Mouse (Mus musculus) lung, postnatal 4 days (tissue): ENCODE measurements around the gene Lysmd2.
"Not testable (repeated sequence)": the region's sequence is repeated elsewhere in the genome, so short reads cannot be mapped to it uniquely, and the experiment has no call there.

ENCODE experiments used
- DNase-seq, 2 experiments: peaks; one replicate each; pipeline ENCODE4 v3.0.0; 2021

Lysmd2 gene

DNA sequence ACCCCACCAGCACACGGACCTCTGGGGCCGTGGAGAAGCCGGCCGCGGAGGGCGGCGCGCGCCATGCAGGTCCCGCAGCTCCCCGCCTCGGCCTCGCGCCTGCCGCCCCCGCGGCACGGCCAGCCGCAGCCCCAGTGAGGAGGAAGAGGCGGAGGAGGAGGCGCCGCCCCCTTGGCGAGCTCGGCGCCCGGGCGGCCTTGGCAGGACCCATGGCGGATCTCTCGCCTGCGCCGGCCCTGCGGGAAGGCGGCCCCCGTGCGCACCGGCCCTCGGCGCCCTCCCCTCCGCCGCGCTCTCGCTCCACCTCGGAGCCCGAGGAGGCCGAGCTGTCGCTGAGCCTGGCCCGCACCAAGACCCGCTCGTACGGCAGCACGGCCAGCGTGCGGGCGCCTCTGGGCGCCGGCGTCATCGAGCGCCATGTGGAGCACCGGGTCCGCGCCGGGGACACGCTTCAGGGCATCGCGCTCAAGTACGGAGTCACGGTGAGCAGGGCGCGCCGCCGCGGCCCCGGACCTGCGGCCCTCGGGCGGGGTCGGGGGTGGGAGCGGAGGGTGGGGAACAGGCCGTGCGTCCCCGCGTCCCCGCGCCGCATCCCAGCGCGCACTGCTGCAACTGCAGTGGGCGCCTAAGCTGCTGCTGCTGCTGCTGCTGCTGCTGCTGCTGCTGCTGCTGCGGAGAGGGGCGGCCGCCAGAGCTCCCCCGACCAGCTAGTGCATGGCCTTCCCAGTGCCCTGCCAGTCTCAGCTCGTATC, at the start of gene Lysmd2:
Gene Lysmd2, plus strand, starts transcription at position 186 of the 752 bp plus-strand sequence.
- peak; percentile 75 to 88 for DNase-seq

DNA sequence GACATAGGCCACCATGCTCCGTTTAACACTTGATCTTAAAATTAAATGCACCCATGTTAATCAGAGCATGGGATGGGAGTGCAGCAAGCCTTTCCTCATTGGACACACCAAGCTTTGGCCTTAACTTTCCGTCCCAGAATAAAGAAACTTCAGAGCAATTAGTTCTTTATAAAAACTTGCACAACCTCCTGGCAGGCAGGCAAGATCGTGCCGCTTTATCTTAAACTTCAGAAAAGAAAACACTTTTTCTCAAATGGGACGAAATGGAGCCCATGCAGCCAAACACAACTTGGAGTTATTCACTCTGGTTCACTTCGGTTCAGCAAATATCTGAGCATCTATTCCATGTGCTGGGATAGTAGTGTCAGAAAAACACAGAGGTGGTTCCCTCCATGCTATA, 46.2 kb upstream of the Lysmd2 start:
- DNase-seq = no peak

DNA sequence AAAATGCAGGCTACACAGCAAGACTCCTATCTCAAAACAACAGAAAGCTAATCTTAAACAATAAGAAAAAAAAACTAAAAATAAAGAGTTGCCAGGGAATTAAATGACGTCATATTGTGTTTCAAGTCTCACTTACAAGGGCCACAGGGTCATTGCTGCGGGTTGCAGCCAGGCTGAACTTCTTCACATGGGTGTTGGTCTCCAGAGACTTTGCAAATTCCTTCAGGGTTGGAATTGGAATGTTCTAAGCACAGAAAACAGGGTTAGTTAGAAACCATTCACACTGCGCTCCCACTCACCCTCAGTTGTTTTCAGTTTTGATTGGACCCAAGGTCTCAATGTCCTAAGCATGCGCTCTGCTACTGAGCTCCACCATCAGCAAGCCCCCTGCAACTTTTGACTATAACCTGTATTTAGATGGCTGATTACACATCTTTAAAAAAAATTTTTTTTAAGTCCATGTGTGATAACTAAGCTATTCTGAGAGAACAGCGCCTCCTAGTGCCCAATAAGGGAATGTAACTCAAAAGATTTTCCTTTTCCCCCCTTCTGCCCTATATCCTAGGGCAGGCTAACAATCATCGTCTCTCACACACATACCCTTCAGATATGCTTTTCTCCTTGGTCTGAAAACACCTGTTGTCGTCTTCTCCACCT, 43.7 kb upstream of the Lysmd2 start:
- peak; percentile 21 to 54 for DNase-seq

DNA sequence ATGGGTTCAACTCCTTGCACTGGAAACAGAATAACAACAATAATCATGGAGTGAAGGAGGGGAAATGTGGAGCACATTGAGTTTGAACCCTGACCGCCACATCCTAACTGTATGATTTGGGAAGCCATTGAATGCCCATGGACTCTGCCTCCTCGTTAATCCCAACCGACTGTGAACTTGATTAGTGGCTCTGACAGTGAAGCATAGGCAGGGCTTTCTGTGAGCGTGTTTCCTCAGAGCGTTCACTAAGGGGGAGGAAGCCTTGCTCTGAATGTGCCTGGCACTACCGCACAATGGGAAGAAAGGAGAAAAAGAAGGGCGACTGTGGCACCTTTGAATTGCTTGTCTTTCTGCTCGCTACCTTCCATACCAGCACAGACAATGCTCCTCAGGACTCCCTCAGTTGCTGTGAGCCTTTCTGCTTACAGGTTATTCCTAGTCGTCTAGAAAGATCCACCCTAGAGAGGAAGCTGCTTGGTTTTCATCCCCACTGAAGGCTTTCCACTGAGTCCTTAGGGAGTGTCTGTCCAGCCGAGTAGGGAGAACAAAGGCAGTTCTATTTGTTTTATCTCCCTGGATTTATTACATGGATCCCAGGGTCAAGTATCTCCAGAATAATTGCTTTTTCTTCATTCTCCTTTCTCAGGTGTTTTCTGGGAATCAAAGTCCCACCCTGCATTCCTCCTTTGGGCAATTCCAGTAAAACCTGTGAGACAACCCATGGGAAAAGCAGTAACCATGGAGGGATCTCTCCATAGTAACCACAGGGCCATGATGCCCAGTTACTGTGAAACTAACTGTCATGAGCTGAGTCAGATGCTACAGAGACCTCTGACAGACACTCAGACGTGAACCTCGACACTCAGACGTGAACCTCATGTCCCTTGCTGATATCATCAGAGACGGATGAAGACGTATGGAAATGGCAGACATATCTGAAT, 35.4 kb upstream of the Lysmd2 start:
- no peak for DNase-seq

DNA sequence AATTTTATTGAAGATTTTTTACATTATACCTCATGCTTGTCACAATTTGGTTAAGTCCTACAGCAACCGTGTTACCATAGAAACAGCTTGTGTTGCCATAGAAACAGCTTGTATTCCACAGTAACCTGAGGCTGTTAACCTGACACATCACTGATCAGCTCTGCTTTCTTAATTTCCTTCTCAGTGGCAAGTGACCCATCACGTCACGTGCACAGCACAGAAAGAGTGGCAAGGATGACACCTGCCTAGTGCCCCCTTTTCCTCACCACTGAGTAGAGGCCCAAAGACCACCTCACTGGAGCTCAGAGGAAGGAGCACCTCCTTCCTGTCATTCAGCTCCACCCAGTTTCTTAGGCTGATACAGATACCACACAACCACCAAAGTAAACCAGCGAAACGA, 32.1 kb upstream of the Lysmd2 start:
- no peak for DNase-seq

DNA sequence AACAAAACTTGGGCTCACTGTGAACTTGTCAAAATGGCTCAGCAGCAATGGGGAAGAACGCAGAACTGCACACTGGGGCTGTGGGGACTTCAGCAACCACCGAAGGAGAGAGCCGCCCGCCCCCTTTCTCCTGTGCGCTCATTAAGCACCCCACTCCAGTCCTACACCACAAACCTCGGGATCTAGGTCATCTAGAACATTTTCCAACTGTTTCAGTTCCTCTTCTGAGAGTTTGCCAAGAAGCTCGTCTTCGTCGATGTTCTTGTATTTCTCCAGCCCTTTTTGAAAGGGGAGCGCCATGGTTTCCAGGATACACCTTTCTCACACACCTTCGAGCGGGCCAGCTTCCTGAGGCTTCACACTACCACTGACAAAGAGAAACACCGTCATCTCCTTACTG, 28.5 kb upstream of the Lysmd2 start:
- no peak for DNase-seq

DNA sequence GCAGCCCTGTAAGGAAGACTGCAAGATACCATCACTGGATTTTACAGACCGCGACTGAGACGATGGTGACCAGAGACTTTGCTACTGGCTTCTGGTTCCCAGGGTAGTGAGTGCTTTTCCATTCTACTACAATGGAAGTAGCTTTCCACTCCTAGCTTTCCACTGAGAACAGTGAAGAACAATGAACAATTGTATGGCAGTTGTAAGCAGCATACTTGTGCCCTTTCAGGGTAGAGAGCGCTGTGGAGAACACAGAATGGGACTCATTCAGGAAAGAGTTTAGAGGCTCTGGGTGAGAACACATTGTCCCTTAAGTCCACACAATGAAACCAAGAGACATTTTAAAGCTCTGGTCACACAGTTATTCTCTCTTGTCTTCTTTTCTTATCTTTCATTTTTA, 27.9 kb upstream of the Lysmd2 start:
- no peak for DNase-seq

DNA sequence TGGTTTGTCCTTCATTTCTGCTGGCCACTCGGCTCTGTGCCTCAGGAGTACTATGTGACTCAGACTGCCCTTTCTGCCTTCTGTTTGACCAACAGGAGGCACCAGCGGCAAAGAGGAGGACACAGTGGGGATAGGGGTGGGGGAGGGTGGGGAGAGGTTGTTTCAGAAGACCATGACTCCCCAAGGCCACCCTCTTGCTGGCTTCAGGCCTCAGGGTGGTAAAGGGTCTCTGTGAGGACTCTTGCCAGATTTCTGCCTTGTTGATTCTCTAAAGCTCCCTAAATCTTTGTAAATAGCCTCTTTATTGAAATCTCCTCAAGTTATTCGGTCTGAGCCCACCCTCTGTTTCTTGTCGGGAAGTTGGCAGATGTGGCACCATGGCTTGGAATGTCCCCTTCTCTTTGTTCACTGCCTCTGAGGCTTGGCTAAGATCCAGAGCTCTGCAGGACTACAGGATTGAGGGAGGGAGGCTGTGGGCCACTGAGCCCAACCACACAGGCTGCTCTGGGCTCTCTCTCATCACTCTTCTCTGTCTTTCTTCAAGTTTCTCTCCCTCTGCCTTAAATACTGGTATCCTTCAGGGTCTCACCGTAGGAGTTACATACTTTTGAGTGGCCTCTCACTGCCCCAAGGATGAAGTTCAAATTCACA, 26.2 kb upstream of the Lysmd2 start:
- DNase-seq = peak; percentile 45 to 50

DNA sequence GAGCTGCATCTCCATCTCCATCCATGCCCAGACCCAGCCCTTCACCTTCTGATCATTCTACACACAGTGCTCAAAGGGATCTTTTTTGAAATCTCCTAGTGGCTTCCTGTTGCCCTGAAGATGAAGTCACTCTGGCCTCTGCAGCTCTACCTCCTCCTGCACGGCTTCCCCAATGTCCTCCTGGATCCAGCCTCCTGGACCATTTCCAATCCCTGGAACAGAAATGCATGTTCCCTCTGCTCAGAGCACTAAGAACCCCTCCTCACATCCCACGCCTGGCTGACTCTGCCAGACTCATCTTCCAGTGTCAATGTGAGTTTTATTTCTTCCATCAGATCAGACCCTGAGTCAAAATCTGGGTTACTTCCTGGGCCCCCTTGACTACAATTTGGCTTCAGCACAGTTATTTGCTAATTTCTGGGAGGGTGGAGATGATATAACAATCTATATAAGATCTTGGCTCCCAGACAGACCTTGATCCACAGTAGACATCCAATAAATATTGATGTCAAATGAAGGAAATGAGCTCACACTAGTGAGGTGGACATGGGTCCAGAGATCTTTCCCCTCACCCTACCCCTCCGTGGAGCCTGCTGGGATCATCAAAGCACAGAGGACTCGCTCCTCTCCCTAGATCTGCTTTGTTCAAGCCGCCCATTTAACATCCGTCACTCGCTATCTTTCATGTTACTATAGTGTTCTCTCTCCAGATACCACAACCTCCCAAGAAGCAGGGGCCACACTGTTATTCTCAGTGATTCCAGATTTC, 25.2 kb upstream of the Lysmd2 start:
- peak; percentile 26 to 33 for DNase-seq

DNA sequence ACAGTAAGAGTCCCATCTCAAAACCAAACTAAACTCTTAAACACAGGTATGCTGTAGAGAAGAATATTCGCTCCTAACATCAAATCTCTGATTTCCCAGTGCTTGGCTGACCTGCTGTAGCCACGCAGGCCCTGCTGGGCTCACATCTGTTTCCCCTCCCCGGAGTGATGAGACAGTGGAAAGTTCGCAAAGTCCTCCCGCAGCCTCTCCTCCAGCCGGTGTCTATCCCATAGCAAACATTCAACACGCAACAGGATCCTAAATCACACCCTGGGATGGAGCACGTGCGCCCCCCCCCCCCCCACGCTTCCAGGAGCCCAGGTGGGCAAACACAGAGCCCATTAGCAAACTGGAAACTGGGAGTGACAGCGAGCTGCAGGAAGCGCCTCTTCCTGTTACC, 24.0 kb upstream of the Lysmd2 start:
- DNase-seq = no peak

DNA sequence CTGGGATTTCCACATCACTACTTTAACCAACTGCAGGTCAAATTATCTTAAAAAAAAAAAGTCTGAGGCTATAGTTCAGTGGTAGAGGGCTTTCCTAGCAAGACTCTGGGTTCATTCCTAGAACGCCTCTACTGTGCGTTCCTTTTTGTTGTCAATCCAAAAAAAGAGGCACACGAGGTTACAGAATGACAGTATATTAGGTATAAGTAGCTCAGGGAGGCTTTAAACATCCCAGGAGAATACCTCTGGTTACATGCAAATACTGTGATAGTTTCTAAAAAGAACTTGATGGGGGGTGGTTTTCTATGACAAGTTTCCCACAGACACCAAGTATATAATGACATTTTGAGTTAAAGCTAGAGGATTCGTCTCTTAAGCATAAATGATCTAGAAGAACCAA, 18.0 kb upstream of the Lysmd2 start:
- DNase-seq = no peak

DNA sequence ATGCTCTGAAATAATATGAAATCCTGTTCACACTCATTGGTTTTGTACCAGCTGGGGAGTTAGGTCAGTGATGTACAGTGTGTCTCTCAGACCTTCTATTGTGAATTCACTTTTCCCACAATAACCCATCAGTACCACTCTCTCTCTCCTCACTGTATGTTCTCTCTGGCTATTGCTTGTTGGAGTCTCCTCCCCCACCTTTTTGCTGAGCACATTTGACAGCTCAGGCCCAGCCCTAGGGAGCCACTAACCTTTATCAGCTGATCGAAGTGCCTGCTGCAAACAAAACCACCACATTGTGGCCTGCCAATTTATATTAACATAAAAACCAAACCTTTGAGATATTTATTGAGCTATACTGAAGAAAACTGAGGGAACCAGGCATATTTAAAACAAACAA, 16.0 kb upstream of the Lysmd2 start:
- no peak for DNase-seq

DNA sequence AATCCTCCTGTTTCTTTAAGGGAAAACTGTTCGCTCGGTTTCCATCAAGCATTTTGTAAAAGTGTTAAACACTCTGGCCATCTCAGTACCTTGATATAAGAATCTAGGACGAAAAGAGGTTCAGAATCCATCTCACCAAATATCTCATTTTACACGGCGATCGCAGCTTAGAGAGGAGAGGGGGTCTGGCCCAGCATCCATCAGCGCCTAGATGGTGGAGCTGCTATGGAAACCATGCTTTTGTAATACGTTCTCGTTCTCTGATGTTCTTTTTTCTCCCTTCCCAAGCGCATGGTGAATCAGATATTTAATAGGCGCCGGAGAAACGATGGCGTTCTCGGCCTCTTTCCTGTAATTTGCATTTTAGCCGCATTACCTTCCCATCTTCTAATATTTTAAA, 15.6 kb upstream of the Lysmd2 start:
- DNase-seq = no peak

DNA sequence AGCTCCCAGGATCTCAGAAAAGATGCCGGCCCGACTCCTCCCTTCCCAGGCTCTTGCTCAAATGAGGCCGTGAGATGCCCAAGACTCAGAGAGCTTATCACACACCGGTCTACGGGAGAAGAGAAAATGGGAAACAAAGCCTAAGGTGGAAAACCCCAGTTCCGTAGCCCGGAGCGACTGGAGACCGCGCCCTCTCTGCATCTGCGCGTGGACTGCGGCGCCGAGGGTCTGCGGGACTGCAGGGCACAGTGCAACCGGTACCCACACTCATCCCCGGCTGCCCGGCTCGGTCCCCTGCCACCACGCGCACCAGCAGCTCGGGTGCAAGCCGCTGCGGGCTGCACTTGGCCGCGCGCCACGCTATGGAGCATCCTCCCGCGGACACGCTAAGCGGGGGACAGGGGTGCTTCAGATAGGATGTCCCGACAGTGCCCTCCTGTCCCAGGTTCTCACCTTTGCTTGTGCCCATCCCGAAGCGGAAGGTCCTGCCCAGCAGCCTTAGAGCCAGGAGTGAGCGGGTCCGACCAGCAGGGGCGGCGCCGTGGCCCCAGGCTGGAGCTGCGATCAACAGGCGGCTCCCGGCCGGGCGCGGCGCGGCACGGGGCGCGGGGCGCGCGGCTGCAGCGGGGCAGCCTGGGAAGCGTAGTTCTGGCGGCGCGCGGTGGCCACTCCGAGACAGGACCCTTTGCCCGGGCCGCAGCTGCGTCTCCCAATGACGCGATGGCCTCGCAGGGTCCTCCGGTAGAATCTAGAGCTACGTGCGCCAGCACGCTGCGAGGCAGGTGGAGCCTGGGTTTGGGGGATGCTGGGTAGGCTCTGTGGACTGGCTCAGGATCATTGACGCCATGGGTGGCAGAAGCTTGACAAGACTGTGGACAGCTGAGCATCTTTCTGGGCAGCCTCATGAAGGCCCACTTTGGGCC, 14.7 kb upstream of the Lysmd2 start, which contains the start of gene Tmod2:
Gene Tmod2, minus strand, starts transcription at position 755 of the 923 bp plus-strand sequence.
- DNase-seq = peak; percentile 54 to 71

DNA sequence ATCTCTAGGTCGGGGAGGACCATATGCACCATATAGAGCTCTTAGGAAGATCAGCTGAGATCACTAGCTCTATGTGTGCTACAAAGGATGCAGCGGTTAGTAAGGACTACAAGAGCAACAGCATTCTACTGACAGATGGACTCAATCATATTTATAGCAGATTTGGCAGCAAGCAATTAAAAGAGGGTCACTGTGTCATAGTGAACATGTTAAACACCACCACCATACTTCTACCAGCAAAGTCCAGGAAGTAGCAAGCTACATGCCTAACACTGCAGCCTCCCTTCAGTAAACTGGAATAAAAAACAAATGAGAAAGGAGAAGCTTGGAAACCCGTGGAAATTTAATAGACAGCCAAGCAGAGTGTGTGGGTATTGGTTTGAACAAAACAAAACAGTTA, 9.0 kb upstream of the Lysmd2 start:
- no peak for DNase-seq

DNA sequence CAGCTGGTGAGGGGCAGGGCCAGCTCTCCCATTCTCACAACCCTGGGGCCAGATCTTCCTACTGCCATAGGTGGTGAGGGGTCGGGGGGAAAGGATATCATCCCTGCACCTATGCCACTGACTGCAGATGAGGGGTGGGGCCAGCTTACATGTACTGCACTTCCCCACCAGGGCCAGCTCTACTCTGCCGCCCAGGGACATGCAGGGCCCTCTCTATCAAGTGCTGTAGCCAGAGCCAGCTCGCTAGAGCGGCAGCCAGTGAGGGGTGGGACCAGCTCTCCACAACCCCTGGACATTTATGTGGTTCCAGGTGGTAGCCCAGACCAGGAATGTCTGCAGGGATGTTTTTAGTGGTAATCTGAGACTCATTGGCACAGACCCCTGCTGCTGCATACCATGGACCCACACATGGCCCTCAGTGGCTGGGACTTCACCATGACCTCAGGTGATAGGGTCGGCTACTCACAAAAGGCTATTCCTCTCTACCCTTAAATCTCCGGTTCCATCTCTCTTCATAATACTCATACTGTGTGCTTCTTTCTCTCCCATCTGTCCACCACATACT, 6.6 kb upstream of the Lysmd2 start:
- DNase-seq = no peak

DNA sequence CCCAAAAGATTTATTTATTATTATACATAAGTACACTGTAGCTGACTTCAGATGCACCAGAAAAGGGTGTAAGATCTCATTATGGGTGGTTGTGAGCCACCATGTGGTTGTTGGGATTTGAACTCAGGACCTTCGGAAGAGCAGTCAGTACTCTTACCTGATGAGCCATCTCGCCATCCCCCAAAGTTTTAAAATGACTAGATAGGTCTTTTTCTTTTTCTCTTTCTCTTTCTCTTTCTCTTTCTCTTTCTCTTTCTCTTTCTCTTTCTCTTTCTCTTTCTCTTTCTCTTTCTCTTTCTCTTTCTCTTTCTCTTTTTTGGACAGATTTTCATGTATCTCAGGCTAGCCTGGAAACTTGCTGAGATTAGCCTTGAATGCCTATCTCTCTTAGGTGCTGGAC, 5.8 kb upstream of the Lysmd2 start:
- DNase-seq = not testable (repeated sequence)

DNA sequence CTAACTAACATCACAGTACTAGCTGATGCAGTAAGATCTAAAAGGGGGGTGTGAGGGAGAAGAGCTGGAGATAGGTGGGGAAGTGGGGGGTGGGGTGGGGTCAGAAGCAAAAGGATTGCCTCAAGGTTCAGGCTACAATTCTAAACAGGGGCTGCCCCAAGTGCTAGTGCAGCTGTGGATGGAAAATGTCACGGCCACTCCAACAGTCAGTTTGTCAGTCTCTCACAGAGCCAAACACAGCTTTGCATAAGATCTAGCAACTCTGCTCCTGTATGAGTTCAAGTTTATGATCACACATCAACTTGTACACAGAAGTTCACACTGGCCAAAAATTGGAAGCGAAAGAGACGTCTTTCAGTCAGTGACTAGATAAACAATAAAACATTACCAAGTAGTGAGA, 4.1 kb upstream of the Lysmd2 start:
- DNase-seq = no peak

DNA sequence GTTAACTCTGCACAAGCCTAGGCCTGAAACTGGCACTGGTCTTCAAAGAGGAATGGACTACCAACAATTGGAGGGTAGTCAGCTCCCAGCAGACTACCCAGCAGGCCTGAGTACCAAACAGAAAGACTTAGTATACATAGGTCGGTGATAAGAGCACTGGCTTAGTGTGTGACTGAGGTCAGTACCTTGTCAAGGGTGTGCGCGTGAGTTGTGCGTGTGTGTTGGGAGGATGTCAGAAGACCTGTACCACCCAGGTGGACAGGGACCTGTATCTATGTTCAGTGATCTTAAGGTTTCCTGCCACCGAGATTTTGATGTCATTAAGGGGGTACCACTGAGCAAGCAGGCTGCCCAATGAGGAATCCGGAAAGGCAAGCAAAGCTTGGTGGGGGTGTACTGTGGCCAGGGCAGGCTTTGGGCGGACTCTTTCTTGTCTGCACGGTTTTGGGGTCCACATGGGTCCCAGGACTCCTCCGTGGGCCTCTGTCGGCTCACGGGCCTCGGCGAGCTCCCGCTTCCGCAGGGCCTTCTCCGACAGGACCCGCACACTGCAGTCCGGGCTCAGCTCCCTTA, 472 bp upstream of the Lysmd2 start:
- DNase-seq = no peak

DNA sequence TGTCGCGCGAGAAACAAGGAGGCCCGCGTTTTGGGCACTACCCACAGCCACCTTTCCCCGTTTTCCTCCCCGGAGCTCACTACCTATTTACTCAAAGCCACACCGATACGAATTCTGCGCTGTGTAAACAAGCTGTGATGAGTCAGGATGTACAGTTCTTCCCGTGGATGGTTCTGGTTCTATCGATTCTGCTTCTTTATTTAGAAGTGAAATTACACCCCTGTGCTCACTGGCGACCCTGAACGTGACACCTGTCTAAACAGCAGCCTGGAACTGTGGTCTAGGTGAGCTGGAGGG, 715 bp downstream of the Lysmd2 start:
- DNase-seq = no peak
